Mouse (Mus musculus) lung, adult 2 months (tissue): ENCODE data around the gene Acoxl.

Experiments
- CTCF ChIP-seq: fragments of 200-500 bp; IDR thresholded peaks from 2 replicates; pipeline ENCODE4 v1.5.1; 2011; ENCODE audit warnings: mild to moderate bottlenecking, low read length, control low read depth; ENCODE audit not compliant: insufficient read depth
- POLR2A ChIP-seq: fragments of 200-500 bp; IDR thresholded peaks from 2 replicates; pipeline ENCODE4 v1.6.1; 2011; ENCODE audit warnings: low read depth, mild to moderate bottlenecking, control low read depth, low read length, borderline replicate concordance; ENCODE audit errors: extremely low read depth

- TF ChIP-seq POLR2A = no peak
- no peak for TF ChIP-seq CTCF
Measured at GRCm38 (mm10) chr2:127864381-127864780, 25.7 kb downstream of the Acoxl start.
